Mouse (Mus musculus) layer of hippocampus, adult 2 months (tissue): ENCODE measurements around the gene Gm49510. TPM values are rescaled to one million over a fixed set of nuclear protein-coding genes. Genes with fewer than 3 reads are reported as not detected.

Experiments
- DNase-seq, 2 experiments: peaks; one replicate each; pipeline ENCODE4 v3.0.0; 2022; ENCODE audit warnings: low spot score in 2 of 2
- H3K27ac ChIP-seq: fragments of 200-600 bp; 2 replicates; pipeline ENCODE4 v1.8.1; 2022
- H3K4me3 ChIP-seq: fragments of 200-600 bp; 2 replicates; pipeline ENCODE4 v1.8.1; 2022; ENCODE audit warnings: mild to moderate bottlenecking
- CTCF ChIP-seq: fragments of 200-600 bp; conservative IDR thresholded peaks from 2 replicates; pipeline ENCODE4 v1.8.1; 2022; ENCODE audit warnings: antibody characterized with exemption, mild to moderate bottlenecking, moderate library complexity
- total RNA-seq, 2 experiments: library from RNA; stranded (reverse); gene quantifications; 2 replicates each; pipeline ENCODE4 v1.2.3; 2021

Gene Gm49510
- total RNA-seq, 2 experiments from 2014 or later, result 0.27 TPM; not detected in 1

- Histone ChIP-seq H3K27ac (peak overlapping the region; percentile 53; the same call in 1 of the 2 replicates), H3K4me3 (peak overlapping the region; percentile 50)
- no peak for TF ChIP-seq CTCF
- DNase-seq, result no peak
Measured at GRCm38 (mm10) chr15:78927021-78927787, 27.7 kb downstream of the Gm49510 start.

DNA sequence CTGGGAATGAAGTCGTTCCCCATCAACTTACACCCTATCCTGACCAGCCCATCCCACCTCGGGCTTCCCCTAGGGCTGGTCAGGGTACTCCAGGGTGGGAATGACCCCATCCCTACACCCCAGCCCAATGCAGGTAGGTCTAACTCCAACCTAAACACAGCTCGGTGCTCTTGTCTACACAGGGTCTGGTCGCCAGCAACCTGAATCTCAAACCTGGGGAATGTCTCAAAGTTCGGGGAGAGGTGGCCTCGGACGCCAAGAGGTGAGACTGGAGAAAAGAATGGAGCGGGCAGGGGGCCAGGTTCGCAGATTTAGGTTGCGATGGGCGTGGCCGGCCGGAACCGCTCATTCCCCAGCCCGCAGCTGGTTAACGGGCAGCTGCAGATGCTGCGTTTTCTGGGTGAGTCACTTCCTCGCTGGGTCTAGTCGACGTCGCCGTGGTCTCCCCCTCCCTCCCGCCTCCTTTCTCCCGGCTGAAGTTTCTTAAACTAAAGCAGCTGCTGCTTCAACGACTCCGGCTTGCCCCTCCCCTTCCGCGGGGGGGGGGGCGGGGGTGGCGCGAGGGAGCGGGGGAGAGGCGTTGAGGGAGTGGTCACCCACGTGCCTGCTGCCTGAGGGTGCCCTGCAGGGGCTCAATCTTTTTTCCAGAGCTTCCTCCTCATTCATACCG lies 28.5 kb downstream of the Gm49510 start:
- no peak for TF ChIP-seq CTCF
- H3K4me3 ChIP-seq, result peak overlapping the region; percentile 50
- DNase-seq, result peak in 1 of 2 experiments; percentile 55
- H3K27ac ChIP-seq, result peak overlapping the region; percentile 53; the same call in 1 of the 2 replicates

GRCm38 (mm10) chr15:78928539-78928938 lies 29.1 kb downstream of the Gm49510 start:
- peak overlapping the region; percentile 32; the same call in 1 of the 2 replicates for H3K27ac ChIP-seq
- DNase-seq, result no peak
- no peak overlapping the region for H3K4me3 ChIP-seq
- TF ChIP-seq CTCF, result no peak

DNA sequence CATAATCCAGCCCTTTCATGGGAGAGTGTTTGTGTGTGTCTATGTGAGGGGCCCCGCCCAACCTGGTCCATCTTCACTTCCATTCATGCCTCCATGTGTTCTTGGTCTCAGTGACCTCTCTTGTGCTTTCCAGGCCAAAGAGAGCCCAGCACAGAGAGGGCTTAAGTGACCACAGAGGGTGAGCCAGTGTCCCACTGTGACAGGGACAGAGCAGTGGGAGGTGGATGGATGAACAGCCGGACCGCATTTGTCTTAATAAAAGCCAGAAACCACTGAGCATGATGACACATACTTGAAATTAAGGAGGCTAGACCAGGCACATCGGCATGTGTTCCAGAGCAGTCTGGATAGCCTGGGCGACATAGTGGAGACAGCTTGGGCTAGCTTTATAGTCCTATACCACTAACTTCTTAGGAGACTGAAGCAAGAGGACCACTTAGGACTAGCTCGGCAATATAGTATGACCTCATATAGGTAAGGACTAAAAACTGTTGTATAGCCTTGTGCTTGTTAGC lies 30.8 kb downstream of the Gm49510 start:
- no peak for TF ChIP-seq CTCF
- no peak for DNase-seq
- no peak overlapping the region for H3K4me3 ChIP-seq
- H3K27ac ChIP-seq, result no peak overlapping the region

GRCm38 (mm10) chr15:78930801-78931426 lies 31.4 kb downstream of the Gm49510 start:
- Histone ChIP-seq H3K27ac (no peak overlapping the region), H3K4me3 (no peak overlapping the region)
- no peak for DNase-seq
- no peak for TF ChIP-seq CTCF

DNA sequence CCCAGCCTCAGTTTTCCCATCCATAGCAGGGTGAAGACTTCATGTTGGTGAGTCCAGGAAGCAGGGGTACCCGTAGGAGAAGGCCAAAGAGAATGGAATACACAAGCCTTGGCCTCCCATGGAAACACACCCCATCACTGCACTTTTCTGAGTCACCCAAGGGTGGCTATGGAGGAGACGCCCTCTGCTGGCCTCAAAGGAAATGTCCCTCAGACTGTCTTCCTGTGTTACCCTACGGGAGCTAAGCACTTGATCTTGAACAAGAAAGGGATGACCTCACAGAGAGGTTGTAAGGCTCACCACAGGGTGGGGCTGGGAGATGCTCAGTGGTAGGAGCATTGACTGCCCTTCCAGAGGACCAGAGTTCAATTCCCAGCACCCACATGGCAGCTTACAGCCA lies 32.1 kb downstream of the Gm49510 start:
- no peak overlapping the region for H3K4me3 ChIP-seq
- TF ChIP-seq CTCF, result peak; percentile 81
- DNase-seq, result no peak
- H3K27ac ChIP-seq, result no peak overlapping the region

- Histone ChIP-seq H3K27ac (peak within 1 kb of the TSS; percentile 95), H3K4me3 (peak within 1 kb of the TSS; percentile 92)
- TF ChIP-seq CTCF, result peak; percentile 60
- DNase-seq, result peak; percentile 84 to 88
Measured at GRCm38 (mm10) chr15:78934784-78935320, 35.4 kb downstream of the Gm49510 start, which contains the start of gene Nol12. Nol12 (plus strand) TSS chr15:78934933.

GRCm38 (mm10) chr15:78936403-78936802 lies 36.9 kb downstream of the Gm49510 start:
- no peak for TF ChIP-seq CTCF
- Histone ChIP-seq H3K4me3 (no peak overlapping the region), H3K27ac (no peak overlapping the region)
- no peak for DNase-seq

- Histone ChIP-seq H3K27ac (peak overlapping the region; percentile 69; the same call in 1 of the 2 replicates), H3K4me3 (no peak overlapping the region)
- DNase-seq, result no peak
- TF ChIP-seq CTCF, result no peak
Measured at GRCm38 (mm10) chr15:78937311-78937710, 37.8 kb downstream of the Gm49510 start.

DNA sequence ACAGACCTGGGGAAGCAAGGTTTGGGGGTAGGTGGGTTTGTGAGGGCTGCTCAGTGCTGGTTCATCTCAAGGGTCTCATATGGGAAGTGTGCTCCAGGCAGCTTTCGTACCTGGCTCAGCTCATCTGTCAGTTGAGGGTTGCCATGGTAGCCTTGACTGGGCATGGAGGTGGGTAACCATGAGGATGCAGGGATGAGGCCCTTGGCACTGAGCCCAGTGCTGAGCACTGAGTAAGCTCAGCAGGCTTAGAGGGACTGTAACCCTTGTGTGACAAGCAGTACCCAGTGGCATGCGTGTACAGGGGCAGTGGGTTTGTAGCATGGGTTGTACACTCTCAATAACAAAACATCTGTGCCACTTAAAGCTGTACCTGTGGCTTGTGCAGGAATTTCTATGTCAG lies 38.5 kb downstream of the Gm49510 start:
- TF ChIP-seq CTCF, result no peak
- Histone ChIP-seq H3K4me3 (no peak overlapping the region), H3K27ac (peak overlapping the region; percentile 69; the same call in 1 of the 2 replicates)
- DNase-seq, result peak in 1 of 2 experiments; percentile 14

- H3K27ac ChIP-seq, result no peak overlapping the region
- no peak for DNase-seq
- no peak for TF ChIP-seq CTCF
- H3K4me3 ChIP-seq, result no peak overlapping the region
Measured at GRCm38 (mm10) chr15:78940325-78940724, 40.9 kb downstream of the Gm49510 start.

DNA sequence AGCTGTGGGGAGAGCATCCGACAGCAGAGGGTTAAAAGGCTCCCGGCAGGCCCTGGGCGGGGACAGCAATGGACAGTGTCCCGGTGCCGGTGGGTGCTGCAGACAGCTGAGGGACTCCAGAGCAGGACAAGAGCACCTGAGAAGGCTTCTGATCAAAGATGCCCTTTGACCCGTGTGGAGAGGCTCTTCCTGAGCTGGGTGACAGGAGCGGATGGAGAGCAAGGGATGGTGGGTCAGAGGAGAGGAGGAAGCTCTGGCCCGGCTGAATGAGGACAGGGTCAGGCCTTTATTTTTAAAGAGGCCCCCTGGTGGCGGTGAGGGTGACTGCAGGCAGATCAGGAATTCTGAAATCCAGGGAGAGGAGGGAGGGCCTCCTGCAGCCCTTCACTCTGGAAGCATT lies 43.2 kb downstream of the Gm49510 start:
- peak overlapping the region; percentile 41; the same call in 1 of the 2 replicates for H3K4me3 ChIP-seq

More for the DNA sequence above, 43.2 kb downstream of the Gm49510 start:
- peak; percentile 75 to 84 for DNase-seq
- H3K27ac ChIP-seq, result peak overlapping the region; percentile 78
- peak; percentile 97 for TF ChIP-seq CTCF
